7 mouse cellular contexts compared by ENCODE assay signal in genomic region chr13:23430734-23431133, GRCm38 (mm10). TPM values are rescaled to one million over a fixed set of nuclear protein-coding genes. Genes with fewer than 3 reads are reported as not detected.
DNase-seq lines count a peak whose midpoint lies in the region; ATAC-seq and TF ChIP-seq lines count a peak whose summit lies in the region.

No protein-coding gene starts in this region.

- H3K4me2 ChIP-seq in hindbrain, embryonic 15.5 days: peak overlapping the region; percentile 63

- peak overlapping the region; percentile 88 for H3K27ac ChIP-seq in hindbrain, embryonic 15.5 days (replicated peaks)
- peak overlapping the region; percentile 9 for H3K27ac ChIP-seq in left cerebral cortex, adult 2 months
- H3K27ac ChIP-seq in macrophage: peak overlapping the region; percentile 29

- TF ChIP-seq CTCF in left cerebral cortex, adult 2 months (IDR thresholded peaks at IDR 0.05): peak; percentile 60

- no peaks in the 10 kb centered on the region for H3K36me3 ChIP-seq in hindbrain, embryonic 15.5 days
- H3K36me3 ChIP-seq in macrophage (ENCODE audit: inconsistent target): no peaks in the 10 kb centered on the region

- H3K27me3 ChIP-seq in hindbrain, embryonic 15.5 days: no peaks in the 10 kb centered on the region

- no peaks in the 10 kb centered on the region for H3K9me3 ChIP-seq in hindbrain, embryonic 15.5 days

- 0% methylated on average over 17 of the region's 17 CpGs for WGBS in hindbrain, embryonic 15.5 days
- WGBS in macrophage (ENCODE audit: missing documents): 1% methylated on average over 17 of the region's 17 CpGs

- H3K4me1 ChIP-seq in hindbrain, embryonic 15.5 days (replicated peaks): peaks cover 35% of the 10 kb centered on the region

- H3K4me3 ChIP-seq in hindbrain, embryonic 15.5 days: peak overlapping the region; percentile 77
- peak overlapping the region; percentile 62 for H3K4me3 ChIP-seq in left cerebral cortex, adult 2 months
- peak overlapping the region; percentile 61 for H3K4me3 ChIP-seq in macrophage (ENCODE audit: inconsistent target)

- peak; percentile 68 for ATAC-seq in hindbrain, embryonic 15.5 days (ENCODE audit: low FRiP score, low read depth)

- DNase-seq in T-cell, adult 2 months (ENCODE audit: low spot score): peak; percentile 79
- DNase-seq in cerebellum, postnatal 36 days: peak; percentile 70 to 77
- DNase-seq in gastrocnemius, adult 18-20 months (ENCODE audit: low spot score): peak; percentile 82
- DNase-seq in left cerebral cortex, adult 2 months (ENCODE audit: extremely low spot score in 1 of 2, low spot score in 2 of 2): peak; percentile 77
- DNase-seq in right cerebral cortex, adult 2 months (ENCODE audit: low spot score in 2 of 2): peak; percentile 79 to 87

- intact Hi-C loops in left cerebral cortex, adult 2 months (cut with DNase I): loop anchor here (5.0 to 10.0 kb wide), 4 partner anchors 254 to 1488 kb away; partner anchors contain the start of genes Hist1h2ac, Hist1h2bb, Hist1h2bc and Hist1h3c

- peak overlapping the region; percentile 58 for H3K9ac ChIP-seq in hindbrain, embryonic 15.5 days

- no peaks in the 10 kb centered on the region for H3K79me2 ChIP-seq in macrophage (ENCODE audit: inconsistent target)

RNA-seq across cellular contexts. Expression of gene Abt1, which starts 7.1 kb away (rescaled TPM):
- 1 to 10 TPM; 3.8 to 4.2 TPM for total RNA-seq in gastrocnemius, adult 18-20 months (2021)
- 8.8 and 9.1 TPM in 2 replicates for polyA plus RNA-seq in hindbrain, embryonic 15.5 days (2015; fragmentation: Nextera tagmentation; extraction: Ambion mirVana)
- total RNA-seq in left cerebral cortex, adult 2 months (2021): 1 to 10 TPM; 8.9 to 9.8 TPM
- 1 to 10 TPM in 20 of 26 experiments, under 1 TPM in 6; 0.46 to 3.6 (median 1.9) TPM for total RNA-seq in macrophage (2018; cell fraction: chromatin; rRNA removed)
- 1 to 10 TPM; 1.9 to 4.1 (median 3.4) TPM for total RNA-seq in macrophage (2018; cell fraction: cytosol; rRNA removed)
- 1 to 10 TPM in 24 of 26 experiments, under 1 TPM in 2; 0.59 to 4.0 (median 2.2) TPM for total RNA-seq in macrophage (2018; cell fraction: nucleus; rRNA removed)
- 3.5 to 4.4 TPM (median 3.7 TPM) in 3 replicates for polyA plus RNA-seq in macrophage (2018)

RNA-seq across cellular contexts. Expression of gene Btn1a1, which starts 35.0 kb away (rescaled TPM):
- total RNA-seq in gastrocnemius, adult 18-20 months (2021): not detected
- 0.17 TPM in 1 of 2 replicates, not detected in the other for polyA plus RNA-seq in hindbrain, embryonic 15.5 days (2015; fragmentation: Nextera tagmentation; extraction: Ambion mirVana)
- total RNA-seq in left cerebral cortex, adult 2 months (2021): not detected
- not detected for total RNA-seq in macrophage (2018; cell fraction: chromatin; rRNA removed)
- total RNA-seq in macrophage (2018; cell fraction: cytosol; rRNA removed): not detected
- total RNA-seq in macrophage (2018; cell fraction: nucleus; rRNA removed): not detected
- not detected in 3 replicates for polyA plus RNA-seq in macrophage (2018)

RNA-seq across cellular contexts. Expression of gene Btn2a2, which starts 57.9 kb away (rescaled TPM):
- not detected for total RNA-seq in gastrocnemius, adult 18-20 months (2021)
- 0.06 and 0.08 TPM in 2 replicates for polyA plus RNA-seq in hindbrain, embryonic 15.5 days (2015; fragmentation: Nextera tagmentation; extraction: Ambion mirVana)
- 1 to 10 TPM in 1 of 2 experiments, under 1 TPM in 1; 0.65 to 1.4 TPM for total RNA-seq in left cerebral cortex, adult 2 months (2021)
- total RNA-seq in macrophage (2018; cell fraction: chromatin; rRNA removed): not detected
- total RNA-seq in macrophage (2018; cell fraction: cytosol; rRNA removed): not detected
- not detected for total RNA-seq in macrophage (2018; cell fraction: nucleus; rRNA removed)
- polyA plus RNA-seq in macrophage (2018): not detected in 3 replicates

Comparison
In these comparisons a context has a peak if more than half of its experiments do, and no peak if none do; other contexts are left out.
1. Peak in every context shown above with its lines: DNase-seq, ATAC-seq, H3K4me3 ChIP-seq and H3K27ac ChIP-seq.
2. H3K27ac ChIP-seq: peak in every context shown above with its lines; median percentile 88 in hindbrain, embryonic 15.5 days; 29 in macrophage; 9 in left cerebral cortex, adult 2 months.